Mouse (Mus musculus) cerebellum, adult 2 months (tissue): ENCODE measurements at regions not wholly inside any gene's neighbourhood (a gene's known extent, or its start where the extent isn't known, plus 50 kb on each side); places are given as distances from the start of the nearest gene placed in this dataset.

Experiments used
- CTCF ChIP-seq: fragments of 200-500 bp; IDR thresholded peaks from 2 replicates; pipeline ENCODE4 v1.5.1; 2011; ENCODE audit warnings: low read depth, mild to moderate bottlenecking, control low read depth, low read length, moderate library complexity, borderline replicate concordance; ENCODE audit not compliant: insufficient read depth
- POLR2A ChIP-seq: fragments of 200-500 bp; IDR thresholded peaks from 2 replicates; pipeline ENCODE4 v1.6.1; 2011; ENCODE audit warnings: low read length, control low read depth, borderline replicate concordance; ENCODE audit not compliant: insufficient read depth

DNA sequence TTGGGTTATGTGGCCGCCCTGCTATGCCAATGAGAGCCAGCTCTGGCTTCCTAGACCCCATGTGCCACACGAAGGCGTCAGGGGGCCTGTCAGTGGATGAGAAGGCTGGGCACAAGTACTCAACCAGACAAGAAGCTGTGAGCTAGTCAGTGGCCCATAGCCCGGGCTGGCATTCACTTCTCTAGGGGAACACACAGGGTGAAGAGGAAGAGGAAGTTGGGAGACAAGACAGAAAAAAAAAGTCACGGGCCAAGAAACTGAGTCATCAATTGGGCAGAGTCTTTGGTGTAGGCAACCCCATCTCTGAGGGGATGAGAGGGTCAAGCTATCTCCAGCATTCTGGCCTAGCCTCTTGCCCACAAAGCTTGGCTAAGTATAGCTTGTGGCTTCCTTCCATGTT, 93.8 kb upstream of the Rybp start:
- no peak for TF ChIP-seq POLR2A
- no peak for TF ChIP-seq CTCF
